8 mouse cellular contexts compared by ENCODE assay signal in genomic region chr6:117879408-117880115, GRCm38 (mm10). TPM values are rescaled to one million over a fixed set of nuclear protein-coding genes. Genes with fewer than 3 reads are reported as not detected.
A peak's percentile ranks its signal among the peaks of the same experiment; 100 is the strongest.
DNase-seq lines count a peak whose midpoint lies in the region; ATAC-seq lines count a peak whose summit lies in the region.

No protein-coding gene starts in this region.

- H3K4me1 ChIP-seq in hindbrain, embryonic 11.5 days (replicated peaks; ENCODE audit: control insufficient read depth, insufficient read depth, low read length), result no peaks in the 10 kb centered on the region

- peak overlapping the region; percentile 80 for H3K9ac ChIP-seq in hindbrain, embryonic 11.5 days (ENCODE audit: low read depth, low read length)

- H3K27me3 ChIP-seq in hindbrain, embryonic 11.5 days (ENCODE audit: control insufficient read depth, insufficient read depth, low read length), result no peaks in the 10 kb centered on the region

- H3K27ac ChIP-seq in hindbrain, embryonic 11.5 days (ENCODE audit: low read depth, low read length), result peak overlapping the region; percentile 97

- peak overlapping the region; percentile 59 for H3K4me2 ChIP-seq in hindbrain, embryonic 11.5 days (replicated peaks; ENCODE audit: low read depth, low read length)

- H3K4me3 ChIP-seq in hindbrain, embryonic 11.5 days (ENCODE audit: low read depth, low read length), result peak overlapping the region; percentile 44

- peak; percentile 95 for ATAC-seq in hindbrain, embryonic 11.5 days (ENCODE audit: low FRiP score)

- WGBS in hindbrain, embryonic 11.5 days, result under 1% methylated on average over 67 of the region's 67 CpGs

- H3K9me3 ChIP-seq in hindbrain, embryonic 11.5 days (ENCODE audit: control insufficient read depth, low read length), result no peaks in the 10 kb centered on the region

- DNase-seq in Muller cell, postnatal 12 days (ENCODE audit: inconsistent ontology term), result peak; percentile 99
- DNase-seq in cerebellum, adult 9-11 months, result peak; percentile 99
- peak; percentile 97 to 100 for DNase-seq in frontal cortex, adult 2 months (ENCODE audit: extremely low spot score in 1 of 2, low spot score in 1 of 2)
- DNase-seq in hindbrain, embryonic 11.5 days (ENCODE audit: low spot score), result peak; percentile 100
- DNase-seq in layer of hippocampus, postnatal 10 days (ENCODE audit: low spot score in 2 of 2), result peak; percentile 100
- DNase-seq in lung, postnatal 10 days, result peak; percentile 99
- peak; percentile 100 for DNase-seq in ovary, postnatal 36 days (ENCODE audit: low spot score)
- DNase-seq in thymus, postnatal 25 days, result peak; percentile 100

- no peaks in the 10 kb centered on the region for H3K36me3 ChIP-seq in hindbrain, embryonic 11.5 days (ENCODE audit: control insufficient read depth, insufficient read depth, low read length)

RNA-seq across cellular contexts. Expression of gene Zfp239, which starts 17.7 kb away (rescaled TPM):
- 24.3 and 26.8 TPM in 2 replicates for polyA plus RNA-seq in frontal cortex, adult 2 months (2012; rRNA removed)
- polyA plus RNA-seq in hindbrain, embryonic 11.5 days (2014; fragmentation: Nextera tagmentation; extraction: Ambion mirVana), result 11.8 and 13.3 TPM in 2 replicates
- total RNA-seq in layer of hippocampus, postnatal 10 days (2021), result 10 to 100 TPM; 26.4 to 29.1 TPM

RNA-seq across cellular contexts. Expression of gene Hnrnpf, which starts 20.6 kb away (rescaled TPM):
- polyA plus RNA-seq in frontal cortex, adult 2 months (2012; rRNA removed), result 121 and 126 TPM in 2 replicates
- polyA plus RNA-seq in hindbrain, embryonic 11.5 days (2014; fragmentation: Nextera tagmentation; extraction: Ambion mirVana), result 619 and 688 TPM in 2 replicates
- total RNA-seq in layer of hippocampus, postnatal 10 days (2021), result 100 to 1,000 TPM; 157 to 164 TPM

RNA-seq across cellular contexts. Expression of gene Zfp637, which starts 38.6 kb away (rescaled TPM):
- polyA plus RNA-seq in frontal cortex, adult 2 months (2012; rRNA removed), result 62.5 and 63.4 TPM in 2 replicates
- polyA plus RNA-seq in hindbrain, embryonic 11.5 days (2014; fragmentation: Nextera tagmentation; extraction: Ambion mirVana), result 132 and 136 TPM in 2 replicates
- total RNA-seq in layer of hippocampus, postnatal 10 days (2021), result 10 to 100 TPM; 55.3 to 63.8 TPM

RNA-seq across cellular contexts. Expression of gene Fxyd4, which starts 57.9 kb away (rescaled TPM):
- polyA plus RNA-seq in frontal cortex, adult 2 months (2012; rRNA removed), result 0.08 TPM in 1 of 2 replicates, not detected in the other
- polyA plus RNA-seq in hindbrain, embryonic 11.5 days (2014; fragmentation: Nextera tagmentation; extraction: Ambion mirVana), result 1.6 and 2.5 TPM in 2 replicates
- not detected for total RNA-seq in layer of hippocampus, postnatal 10 days (2021)

Comparison
In these comparisons a context has a peak if more than half of its experiments do, and no peak if none do; other contexts are left out.
1. Peak in every context shown above with its lines: DNase-seq, ATAC-seq, H3K4me3 ChIP-seq and H3K27ac ChIP-seq.